Mouse (Mus musculus) lung, postnatal 0 days (tissue): ENCODE measurements around the gene Ttc30a2.

ENCODE experiments used
- CTCF ChIP-seq: IDR thresholded peaks from 2 replicates; pipeline ENCODE4 v1.5.1; 2016; ENCODE audit warnings: antibody characterized with exemption, mild to moderate bottlenecking
- EP300 ChIP-seq: IDR thresholded peaks from 2 replicates; pipeline ENCODE4 v1.6.1; 2016; ENCODE audit warnings: antibody characterized with exemption, mild to moderate bottlenecking, control low read depth

GRCm38 (mm10) chr2:75974131-75974530 is 3.8 kb downstream of the Ttc30a2 start:
- no peak for TF ChIP-seq CTCF
- no peak for TF ChIP-seq EP300
